Mouse (Mus musculus) retina, postnatal 7 days (tissue): ENCODE results near the gene Asb3.
"Not testable (repeated sequence)": the region's sequence is repeated elsewhere in the genome, so short reads cannot be mapped to it uniquely, and the experiment has no call there.

Experiments
- DNase-seq: peaks from one replicate; pipeline ENCODE4 v3.0.0-alpha.2; 2012; ENCODE audit warnings: low read depth, low spot score

The Asb3 gene

GRCm38 (mm10) chr11:31000028-31000427 lies 114.8 kb downstream of the Asb3 start:
- DNase-seq = no peak

- no peak for DNase-seq
Observed at GRCm38 (mm10) chr11:31001169-31001908, 116.1 kb downstream of the Asb3 start.

- DNase-seq = not testable (repeated sequence)
Observed at GRCm38 (mm10) chr11:31009668-31010067, 124.5 kb downstream of the Asb3 start.

GRCm38 (mm10) chr11:31017466-31017865 lies 132.2 kb downstream of the Asb3 start:
- DNase-seq = not testable (repeated sequence)

- no peak for DNase-seq
Observed at GRCm38 (mm10) chr11:31034958-31035357, 149.7 kb downstream of the Asb3 start.

- no peak for DNase-seq
Observed at GRCm38 (mm10) chr11:31089973-31090372, 204.8 kb downstream of the Asb3 start.

- DNase-seq = no peak
Observed at GRCm38 (mm10) chr11:31090478-31090978, 205.3 kb downstream of the Asb3 start.

- DNase-seq = not testable (repeated sequence)
Observed at GRCm38 (mm10) chr11:31099519-31099918, 214.3 kb downstream of the Asb3 start.

GRCm38 (mm10) chr11:31102188-31102587 lies 217.0 kb downstream of the Asb3 start:
- DNase-seq = no peak

- no peak for DNase-seq
Observed at GRCm38 (mm10) chr11:31105364-31105763, 220.1 kb downstream of the Asb3 start.

GRCm38 (mm10) chr11:31126964-31127363 lies 241.7 kb downstream of the Asb3 start:
- DNase-seq = not testable (repeated sequence)

GRCm38 (mm10) chr11:31133726-31134125 lies 248.5 kb downstream of the Asb3 start:
- not testable (repeated sequence) for DNase-seq

- DNase-seq = not testable (repeated sequence)
Observed at GRCm38 (mm10) chr11:31134824-31135223, 249.6 kb downstream of the Asb3 start.

- not testable (repeated sequence) for DNase-seq
Observed at GRCm38 (mm10) chr11:31138394-31138793, 253.2 kb downstream of the Asb3 start.
